ENCODE assay signal across 12 mouse cellular contexts in the genomic region with DNA sequence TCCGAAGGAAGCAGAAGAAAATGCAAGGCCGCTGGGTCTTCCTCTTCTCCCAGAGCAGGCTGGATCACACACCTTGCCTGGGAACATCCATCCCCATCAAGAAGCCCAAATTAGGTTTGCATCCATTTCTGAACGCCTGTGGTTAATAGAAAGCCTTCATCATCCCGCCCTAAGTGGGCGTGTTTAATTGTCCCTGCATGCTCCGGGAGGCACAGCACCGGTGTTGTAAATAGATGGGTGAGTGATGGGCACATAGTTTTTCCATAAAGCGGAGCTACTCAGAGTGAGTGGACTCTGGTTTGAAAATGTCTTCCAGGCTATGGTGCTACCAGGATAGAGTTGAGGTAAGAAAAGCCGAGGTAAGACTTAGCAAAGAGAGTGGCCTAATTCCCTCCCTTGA. TPM values are rescaled to one million over a fixed set of nuclear protein-coding genes. Genes with fewer than 3 reads are reported as not detected.
DNase-seq lines count a peak whose midpoint lies in the region; ATAC-seq lines count a peak whose summit lies in the region.
"Had no signal": no experiment of that assay in that cellular context is flagged by ENCODE, and none has a peak within 500 bp of the region (broad histone marks: within the 10 kb centered on the region; RNA-seq: fewer than 3 reads in every experiment).

No protein-coding gene starts in this region.

- WGBS in forebrain, embryonic 15.5 days, result 18% methylated on average over 9 of the region's 9 CpGs

- H3K9me3 ChIP-seq in forebrain, embryonic 15.5 days, result no peaks in the 10 kb centered on the region
- H3K9me3 ChIP-seq: liver, embryonic 13.5 days had no signal

- H3K4me2 ChIP-seq in forebrain, embryonic 15.5 days (replicated peaks), result peak overlapping the region; percentile 37; the same call in 1 of the 2 replicates
- H3K4me2 ChIP-seq: liver, embryonic 13.5 days had no signal

- H3K27me3 ChIP-seq in forebrain, embryonic 15.5 days, result peaks cover 51% of the 10 kb centered on the region

- peaks cover 23% of the 10 kb centered on the region for H3K4me1 ChIP-seq in forebrain, embryonic 15.5 days
- H3K4me1 ChIP-seq: liver, embryonic 13.5 days had no signal

- H3K9ac ChIP-seq in forebrain, embryonic 15.5 days (replicated peaks), result no peak overlapping the region
- H3K9ac ChIP-seq: liver, embryonic 13.5 days had no signal

- peak overlapping the region; percentile 19; the same call in 1 of the 2 replicates for H3K4me3 ChIP-seq in forebrain, embryonic 15.5 days
- H3K4me3 ChIP-seq: liver, embryonic 13.5 days had no signal

- H3K36me3 ChIP-seq in forebrain, embryonic 15.5 days, result no peaks in the 10 kb centered on the region
- H3K36me3 ChIP-seq: liver, embryonic 13.5 days had no signal

- no peak overlapping the region for H3K27ac ChIP-seq in forebrain, embryonic 15.5 days (replicated peaks)
- H3K27ac ChIP-seq: liver, embryonic 13.5 days; macrophage had no signal

- DNase-seq in embryo, embryonic 10.5 days (ENCODE audit: low spot score), result peak; percentile 30
- no peak for DNase-seq in embryo, embryonic 10 days (ENCODE audit: low spot score)
- DNase-seq in Muller cell, postnatal 12 days (ENCODE audit: inconsistent ontology term), result peak; percentile 70
- peak; percentile 12 for DNase-seq in mesoderm, embryonic 11.5 days (ENCODE audit: low read depth, low spot score)
- no peak for DNase-seq in adipocyte (ENCODE audit: low spot score)
- no peak for DNase-seq in T-cell, adult 2 months (ENCODE audit: low spot score)
- DNase-seq: liver, embryonic 13.5 days had no signal

- ATAC-seq in forebrain, embryonic 15.5 days (replicated peaks), result no peak
- ATAC-seq in frontal cortex, adult (ENCODE audit: low TSS enrichment), result no peak
- ATAC-seq: intestine, embryonic 16.5 days; Patski had no signal

RNA-seq across cellular contexts. Expression of gene Pax6, which starts 9.3 kb away (rescaled TPM):
- polyA plus RNA-seq in forebrain, embryonic 15.5 days (2015; fragmentation: Nextera tagmentation; extraction: Ambion mirVana), result 45.0 and 57.0 TPM in 2 replicates
- polyA plus RNA-seq: macrophage, Patski had no signal

Comparison
In these comparisons a context has a peak if more than half of its experiments do, and no peak if none do; other contexts are left out.
1. DNase-seq: peak in embryo, embryonic 10.5 days (single experiment), Muller cell, postnatal 12 days (single experiment) and mesoderm, embryonic 11.5 days (single experiment); none in embryo, embryonic 10 days (single experiment), adipocyte (single experiment) and T-cell, adult 2 months (single experiment).